Mouse (Mus musculus) layer of hippocampus, postnatal 36 days (tissue): ENCODE results near the gene Plscr2. TPM values are rescaled to one million over a fixed set of nuclear protein-coding genes. Genes with fewer than 3 reads are reported as not detected.
"Not testable (repeated sequence)": the region's sequence is repeated elsewhere in the genome, so short reads cannot be mapped to it uniquely, and the experiment has no call there.

Source experiments
- DNase-seq, 2 experiments: peaks; one replicate each; pipeline ENCODE4 v3.0.0; 2022
- total RNA-seq, 2 experiments: library from RNA; stranded (reverse); gene quantifications; 2 replicates each; pipeline ENCODE4 v1.2.3; 2021

The Plscr2 gene
- total RNA-seq, 2 experiments from 2014 or later, result 2.2 to 3.3 TPM

DNA sequence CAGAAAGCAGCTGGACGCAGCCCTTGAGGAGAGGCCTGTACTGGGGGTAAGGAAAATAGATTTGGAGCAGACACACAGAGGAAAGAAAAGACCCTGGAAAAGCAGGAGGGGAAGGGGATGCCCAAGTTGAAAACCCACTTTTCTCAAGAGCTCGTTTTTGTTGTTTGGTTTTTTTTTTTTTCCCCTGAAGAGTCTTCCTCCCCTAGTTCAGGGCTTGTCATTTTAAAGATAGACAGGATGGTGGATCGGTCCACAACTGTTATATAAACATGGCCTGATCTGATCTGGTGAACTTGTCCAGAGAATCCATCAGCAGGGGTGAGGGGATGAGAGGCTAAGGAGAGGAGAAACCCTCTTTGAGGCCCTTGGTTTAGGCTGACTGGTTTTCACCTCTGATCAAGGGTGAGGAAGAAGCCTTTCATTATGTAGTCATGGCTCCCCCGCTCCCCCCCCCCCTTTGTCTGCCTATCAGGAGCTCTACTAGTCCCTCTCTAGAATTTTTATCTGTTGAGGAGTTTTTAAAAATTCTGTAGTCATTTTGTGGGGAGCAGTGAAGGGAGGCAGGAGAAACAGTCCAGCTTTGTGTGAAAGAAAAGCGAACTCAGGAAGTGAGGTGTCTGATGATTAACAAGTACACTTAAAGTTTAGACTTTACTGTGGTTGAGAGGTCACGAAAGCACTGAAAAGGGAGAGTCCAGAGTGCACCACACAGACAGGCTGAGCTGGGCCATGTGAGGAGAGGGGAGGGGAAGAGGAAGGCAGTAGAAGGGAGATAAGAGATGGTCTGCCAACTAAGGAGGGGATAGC lies 1.2 kb upstream of the Plscr2 start:
- DNase-seq, result no peak

DNA sequence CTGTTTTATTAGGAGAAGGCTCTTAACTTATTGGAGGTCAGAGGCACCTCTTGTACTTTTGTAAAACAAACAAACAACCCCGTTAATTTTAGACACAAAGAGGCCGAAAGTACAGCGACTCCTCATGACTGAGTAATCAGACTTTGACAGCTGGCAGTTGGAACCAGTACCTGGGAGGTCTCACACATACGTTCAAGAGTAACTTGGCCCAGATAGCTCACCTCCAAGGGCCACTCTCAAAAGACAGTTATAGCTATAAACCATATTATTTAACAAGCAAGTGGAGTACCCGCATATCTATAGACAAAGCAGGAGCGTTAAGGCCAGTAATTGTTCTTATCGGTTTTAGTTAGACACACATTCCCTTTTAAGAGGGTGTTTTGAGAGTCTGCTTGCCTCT lies 958 bp downstream of the Plscr2 start:
- DNase-seq, result no peak

DNA sequence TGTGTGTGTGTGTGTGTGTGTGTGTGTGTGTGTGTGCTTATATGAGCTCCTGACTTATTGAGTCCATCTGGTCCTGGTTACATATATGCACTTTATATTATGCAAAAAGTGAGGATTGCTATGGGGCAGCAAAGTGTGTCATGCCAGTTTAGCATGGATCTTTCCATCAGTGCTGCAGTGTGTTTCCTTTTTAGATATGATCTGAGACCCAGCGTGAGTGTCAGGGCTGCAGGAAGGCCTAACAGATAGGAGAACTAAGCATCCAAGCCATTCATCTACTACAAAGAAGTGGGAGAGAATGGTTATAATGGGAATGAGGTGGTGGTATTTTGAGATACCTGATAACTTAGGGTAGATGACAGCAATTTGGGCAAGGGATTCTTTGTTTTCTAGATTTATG lies 4.6 kb downstream of the Plscr2 start:
- DNase-seq, result no peak

DNA sequence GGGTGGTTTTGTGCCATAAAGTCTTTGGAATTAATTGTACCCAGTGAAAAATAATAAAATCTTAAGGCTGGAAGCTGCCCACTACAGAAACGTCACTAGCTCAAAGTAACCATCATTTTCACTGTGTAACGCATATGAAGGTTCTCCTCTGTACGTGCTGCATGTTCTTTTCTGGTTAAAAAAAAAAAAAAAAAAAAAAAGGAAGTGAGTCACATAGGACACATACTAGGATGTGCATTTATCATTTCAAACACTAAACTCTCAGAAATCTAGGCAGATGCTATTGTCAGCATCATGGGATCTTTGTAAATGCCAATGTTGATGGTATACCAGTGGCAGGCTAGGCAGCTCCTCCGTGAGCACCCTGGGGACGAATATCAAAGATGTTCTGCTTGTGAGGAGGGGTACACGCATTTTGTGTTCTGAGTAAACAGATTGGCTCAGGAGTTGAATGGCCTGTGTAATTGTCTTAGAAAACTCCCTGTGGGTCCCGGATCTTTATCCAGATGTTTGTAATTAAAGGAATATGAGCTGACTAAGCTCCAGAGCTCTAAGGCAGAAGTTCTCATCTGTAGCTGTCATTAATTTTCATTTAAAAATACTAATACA lies 7.3 kb downstream of the Plscr2 start:
- no peak for DNase-seq

DNA sequence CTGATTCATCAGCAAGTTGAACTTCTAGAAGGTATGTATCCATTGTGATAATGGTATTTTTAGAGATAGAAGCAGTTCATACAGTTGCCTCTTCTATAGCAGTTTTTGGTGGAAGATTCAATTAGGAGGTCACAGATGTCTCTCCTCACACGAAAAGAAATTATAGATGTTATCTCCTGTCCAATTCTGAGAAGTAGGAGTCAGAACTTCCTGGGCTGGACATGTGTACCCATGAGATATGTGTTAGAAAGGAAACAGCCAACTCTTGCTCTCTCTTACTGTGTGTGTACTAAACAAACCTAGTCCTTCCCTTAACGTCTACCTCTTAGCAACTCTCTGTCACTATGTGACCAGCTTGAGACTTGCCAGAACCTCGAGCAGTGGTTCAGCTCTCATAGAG lies 14.3 kb downstream of the Plscr2 start:
- DNase-seq, result no peak

DNA sequence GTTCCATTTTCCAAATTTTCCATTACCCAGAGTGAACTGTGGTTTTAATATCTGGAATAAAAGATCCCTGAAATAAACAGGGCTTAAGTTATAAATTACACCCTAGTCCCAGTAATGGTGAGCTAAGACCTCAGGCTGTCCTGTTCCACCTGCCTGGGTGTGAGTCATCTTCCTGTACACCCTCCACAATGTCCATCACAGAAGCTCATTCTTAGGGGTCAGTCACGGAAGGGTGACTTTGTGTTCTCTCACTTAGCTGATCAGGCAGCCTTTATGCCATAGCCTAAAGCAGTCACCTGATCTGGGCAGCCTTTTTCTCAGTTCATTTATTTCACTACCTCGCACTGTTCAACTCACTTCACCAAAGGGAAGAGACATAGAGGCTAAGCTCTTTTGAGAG lies 16.8 kb downstream of the Plscr2 start:
- no peak for DNase-seq

DNA sequence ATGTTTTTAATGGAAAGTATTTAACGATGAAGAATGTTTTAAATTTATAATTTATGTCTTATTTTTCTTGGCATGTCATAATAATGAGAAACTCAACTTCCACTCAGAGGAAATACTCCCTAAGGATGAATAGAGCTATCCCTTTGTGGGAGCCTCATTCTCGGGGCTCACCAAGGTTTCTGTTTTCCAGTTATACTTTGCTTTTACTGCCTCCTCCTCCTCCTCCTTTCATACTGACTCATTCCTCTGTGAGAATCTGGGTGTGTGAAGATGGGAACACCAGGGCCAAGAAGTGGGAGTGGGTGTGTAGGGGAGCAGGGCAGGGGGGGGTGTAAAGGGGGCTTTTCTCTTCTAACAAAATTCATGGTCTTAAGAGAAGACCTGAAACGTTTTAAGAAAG lies 17.5 kb downstream of the Plscr2 start:
- DNase-seq, result no peak

DNA sequence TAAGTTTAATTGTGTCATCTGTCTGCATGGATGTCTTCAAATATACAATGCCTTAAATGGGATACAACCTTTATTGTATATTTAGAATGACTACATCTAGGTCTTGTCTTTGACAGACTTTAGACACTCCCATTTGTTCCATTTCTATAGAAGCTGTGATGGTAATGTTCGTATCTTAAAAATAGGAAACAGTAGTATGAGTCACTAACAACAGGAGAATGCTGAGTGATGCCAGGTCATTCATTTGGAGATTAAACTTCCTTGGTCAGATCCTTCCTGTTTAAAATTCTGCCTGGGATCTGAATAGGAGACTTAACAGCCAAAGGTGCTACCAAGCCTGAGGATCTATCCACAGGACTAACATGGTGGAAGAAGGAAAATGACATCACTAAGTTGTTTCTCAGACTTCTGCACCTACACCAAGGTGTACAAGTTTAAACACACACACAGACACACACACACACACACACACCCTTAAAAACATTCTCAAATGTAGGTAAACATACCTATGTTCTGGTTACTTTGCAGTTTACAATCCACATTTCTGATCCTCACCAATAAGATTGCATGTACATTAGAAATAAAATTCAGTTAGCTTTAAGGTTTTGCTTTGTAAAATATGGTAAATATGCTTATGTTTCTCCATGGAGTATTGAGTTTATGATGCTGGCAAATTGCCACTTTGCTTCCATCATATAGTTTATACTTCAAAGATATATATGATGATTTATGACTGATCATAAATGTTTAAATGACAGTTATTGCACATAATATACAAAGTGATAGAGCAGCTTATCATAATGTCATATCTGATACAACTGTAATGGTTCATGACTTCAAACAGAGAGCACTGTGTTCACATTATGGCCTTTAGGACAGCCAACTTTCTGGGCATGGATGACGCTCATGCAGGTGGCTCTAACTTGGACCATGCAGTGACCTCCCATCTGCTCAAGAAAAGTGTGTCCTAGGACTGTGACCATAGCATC lies 18.5 kb downstream of the Plscr2 start:
- DNase-seq, result no peak

DNA sequence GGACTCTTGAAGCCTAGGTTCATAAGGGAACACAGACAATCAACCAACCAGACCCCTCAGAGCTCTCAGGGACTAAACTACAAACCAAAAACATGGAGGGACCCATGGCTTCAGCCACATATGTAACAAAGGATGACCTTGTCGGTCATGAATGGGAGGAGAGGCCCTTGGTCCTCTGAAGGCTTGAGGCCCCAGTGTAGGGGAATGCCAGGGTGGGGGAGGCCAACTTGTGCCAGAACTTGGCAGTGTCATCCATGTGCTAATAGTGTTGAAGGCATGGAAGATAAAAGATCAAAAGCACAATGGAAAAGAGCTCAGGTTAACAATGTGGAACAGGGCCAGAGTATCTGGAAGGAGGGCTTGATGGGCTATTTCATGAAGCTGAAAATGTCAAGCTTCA lies 22.9 kb downstream of the Plscr2 start:
- DNase-seq, result no peak

DNA sequence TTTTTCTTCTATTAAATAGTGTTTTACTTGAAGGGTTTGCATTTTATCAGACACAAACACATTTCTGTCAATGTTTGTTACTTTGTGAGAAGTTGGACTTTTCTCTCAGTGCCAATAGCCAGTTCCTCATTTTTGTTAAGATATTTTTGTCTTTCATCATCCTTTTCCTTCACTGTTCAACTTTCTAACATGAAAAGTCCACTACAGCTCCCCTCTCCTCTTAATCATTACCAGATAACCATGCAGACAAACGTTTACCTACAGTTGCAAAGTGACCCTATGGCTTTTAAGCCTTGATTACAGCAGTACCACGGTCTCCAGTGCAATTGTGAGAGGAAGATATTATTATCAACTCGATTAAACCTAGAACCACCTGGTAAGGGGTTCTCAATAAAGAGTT lies 25.8 kb downstream of the Plscr2 start:
- DNase-seq, result no peak

DNA sequence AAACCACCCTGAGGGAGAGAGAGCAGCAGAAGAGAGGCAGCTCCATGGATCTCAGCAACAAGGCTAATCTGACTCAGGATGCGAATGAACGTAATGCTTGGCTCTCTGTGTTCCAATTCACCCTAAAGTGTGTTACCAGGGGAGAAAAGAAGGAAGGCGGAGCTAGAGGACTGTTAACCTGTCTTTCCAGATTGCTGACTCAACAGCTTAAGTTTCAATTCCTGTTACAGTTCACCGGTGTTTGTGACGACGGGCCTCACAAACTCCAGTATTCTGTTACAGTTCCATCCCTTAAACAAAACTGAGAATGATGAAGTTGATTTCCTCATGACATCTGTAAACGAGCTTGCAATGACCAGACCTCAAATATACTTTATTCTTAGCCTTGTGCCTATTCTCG lies 29.7 kb downstream of the Plscr2 start:
- no peak for DNase-seq

DNA sequence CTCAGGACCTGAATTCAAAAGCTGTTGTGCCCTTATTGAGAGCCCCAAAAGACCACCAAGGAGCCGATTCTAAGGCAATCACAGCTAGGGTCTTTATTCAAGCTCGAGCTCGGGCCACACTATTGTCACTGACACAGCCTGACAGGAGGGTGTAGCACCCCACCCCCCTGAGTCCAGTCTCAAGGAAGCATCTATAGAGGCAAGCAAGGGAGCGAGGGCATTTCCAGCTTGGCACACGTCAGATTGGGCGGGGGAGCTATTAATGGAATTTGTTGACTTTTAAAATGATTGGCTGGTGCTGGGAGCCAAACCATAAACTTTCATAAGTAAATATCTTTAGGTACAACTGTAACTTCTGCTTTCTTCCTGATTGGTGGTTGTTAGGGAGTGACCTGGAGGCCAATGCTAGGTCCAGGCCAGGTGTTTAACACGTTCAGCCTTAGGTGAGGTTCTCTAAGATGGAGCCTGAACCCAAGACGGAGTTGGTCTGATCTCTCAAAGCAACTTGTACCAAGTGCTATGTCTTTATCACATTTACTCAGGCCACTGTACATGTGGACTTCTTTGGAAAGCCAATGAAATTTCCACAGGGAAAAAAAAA lies 30.3 kb downstream of the Plscr2 start:
- no peak for DNase-seq

DNA sequence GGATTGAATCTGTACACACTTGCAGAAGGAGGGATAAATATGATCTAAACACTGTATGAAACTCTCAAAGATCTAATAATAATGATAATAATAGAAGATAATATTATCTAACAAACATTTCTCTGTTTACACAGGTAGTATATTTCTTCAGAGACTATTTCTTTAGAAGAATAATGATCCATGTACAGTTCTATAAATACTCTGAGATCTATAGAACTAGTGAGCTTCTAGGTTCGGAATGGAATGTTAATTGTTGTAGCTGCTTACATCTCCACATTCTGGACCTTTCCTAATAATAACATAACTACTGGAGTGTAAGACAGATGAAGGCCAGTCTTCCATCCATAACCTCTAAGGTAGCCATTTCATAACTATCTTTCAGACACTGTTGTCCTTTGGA lies 33.7 kb downstream of the Plscr2 start, which contains the start of gene 1700057G04Rik:
Gene 1700057G04Rik (plus strand): TSS at position 301 of the 400 bp plus-strand sequence.
- no peak for DNase-seq

DNA sequence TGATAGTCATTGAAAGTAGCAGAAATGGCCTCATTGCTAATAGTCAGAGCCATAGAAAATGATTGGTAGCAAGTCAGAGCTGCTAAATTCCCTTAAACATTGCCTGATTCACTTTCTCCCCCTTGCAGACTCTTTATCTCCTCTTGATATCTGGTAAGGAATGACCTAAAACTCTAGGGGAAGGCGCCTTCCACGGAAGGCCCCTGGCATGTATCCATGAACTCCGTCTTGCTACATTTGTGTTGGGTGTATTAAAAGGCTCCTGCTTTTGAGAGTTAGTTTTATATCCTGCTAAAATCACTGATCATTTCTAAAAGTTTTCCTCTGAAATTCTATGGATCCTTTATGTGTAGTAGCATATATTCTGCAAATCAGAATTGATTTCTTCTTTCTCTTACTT lies 41.4 kb downstream of the Plscr2 start:
- DNase-seq, result no peak

DNA sequence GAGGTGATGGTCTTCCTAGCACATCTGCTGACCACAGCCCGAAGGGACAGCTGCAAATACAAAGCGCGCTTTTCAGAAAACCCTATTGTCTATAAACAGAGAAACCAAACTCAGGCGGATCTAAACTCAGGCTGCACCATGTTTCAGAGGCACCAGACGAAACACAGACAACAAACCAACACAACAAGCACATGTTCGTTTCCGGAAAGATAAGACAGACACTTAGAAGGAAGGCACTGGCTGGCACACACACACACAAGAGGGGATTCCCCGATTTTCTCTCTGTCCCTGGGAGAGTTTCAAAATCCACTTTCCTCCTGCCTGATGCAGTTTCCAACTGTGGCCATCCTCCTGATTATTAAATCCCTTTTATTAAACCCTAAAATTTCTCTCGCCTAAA lies 50.5 kb downstream of the Plscr2 start:
- DNase-seq, result not testable (repeated sequence)

DNA sequence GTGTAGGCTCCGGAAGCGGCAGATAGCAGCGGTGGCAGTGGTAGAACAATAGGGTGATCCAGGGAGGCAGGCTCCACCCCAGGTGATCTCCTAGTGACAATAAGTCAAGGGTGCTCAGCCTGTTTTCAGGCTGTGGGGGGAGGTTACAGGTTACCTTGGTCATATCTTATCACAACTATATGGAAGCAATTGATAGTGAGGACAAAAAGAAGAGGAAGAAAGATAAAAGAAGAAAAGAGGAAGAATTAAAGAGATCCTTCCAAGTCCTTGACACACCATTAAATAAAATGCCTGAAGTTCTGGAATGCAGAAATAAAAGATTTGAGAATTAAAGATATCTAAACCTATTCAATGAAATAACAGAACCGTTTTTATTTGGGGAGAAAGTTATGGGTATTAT lies 51.4 kb downstream of the Plscr2 start:
- no peak for DNase-seq

DNA sequence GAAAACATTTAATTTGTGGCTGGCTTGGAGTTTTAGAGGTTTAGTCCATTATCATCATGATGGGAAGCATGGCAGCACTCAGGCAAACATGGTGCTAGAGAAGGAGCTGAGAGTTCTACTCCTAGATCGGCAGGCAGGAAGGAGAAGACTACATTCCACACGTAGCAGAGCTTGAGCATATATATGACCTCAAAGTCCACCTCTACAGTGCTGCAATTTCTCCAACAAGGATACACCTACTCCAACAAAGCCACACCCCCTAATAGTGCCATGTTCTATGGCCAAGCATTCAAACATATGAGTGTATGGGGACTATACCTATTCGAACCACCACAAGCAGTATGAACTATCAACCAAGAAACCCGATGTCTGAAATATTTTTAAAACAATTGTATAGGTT lies 56.0 kb downstream of the Plscr2 start:
- DNase-seq, result no peak

DNA sequence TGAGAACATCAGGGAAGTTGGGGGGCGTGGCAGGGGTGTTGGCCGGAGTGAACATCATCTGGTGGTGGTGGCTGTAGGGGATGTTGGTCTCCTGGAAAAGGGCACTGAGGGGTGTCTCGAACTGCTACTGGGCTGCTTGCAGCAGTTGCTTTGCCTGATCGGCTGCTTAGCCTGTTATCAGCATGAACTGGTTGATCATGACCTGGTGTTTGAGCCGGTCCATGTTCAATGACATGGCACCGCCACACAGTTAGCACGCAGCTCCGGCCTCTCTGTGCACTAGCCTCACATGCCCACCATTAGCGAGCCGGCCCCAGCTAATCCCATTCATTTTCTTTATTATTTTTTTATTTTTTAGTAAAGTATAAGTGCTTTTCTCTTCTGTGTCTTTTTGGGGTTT lies 59.4 kb downstream of the Plscr2 start:
- DNase-seq, result no peak

DNA sequence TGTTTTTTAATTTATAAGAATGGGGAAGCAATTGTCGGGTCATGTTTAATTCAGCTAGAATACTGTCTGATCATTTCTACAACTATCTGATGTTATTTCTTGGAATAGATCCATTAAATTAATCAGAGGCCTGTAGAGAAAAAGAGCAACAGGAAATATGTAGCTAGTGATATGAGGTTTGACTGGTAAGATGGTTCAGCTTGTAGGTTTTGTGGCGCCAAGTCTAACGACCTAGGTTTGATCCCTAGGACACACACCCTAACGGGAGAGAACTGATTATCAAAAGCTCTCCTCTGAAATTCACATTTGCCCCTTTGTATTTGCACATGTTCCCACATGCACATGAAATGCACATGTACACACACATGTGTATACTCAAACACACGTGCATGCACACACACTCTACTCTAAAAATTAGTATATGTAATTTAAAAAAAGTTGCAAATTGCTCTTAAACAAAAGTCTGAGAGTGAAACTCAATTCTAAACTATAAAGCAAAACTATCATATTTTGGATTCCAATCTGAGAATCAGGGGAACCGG lies 59.9 kb downstream of the Plscr2 start:
- no peak for DNase-seq

DNA sequence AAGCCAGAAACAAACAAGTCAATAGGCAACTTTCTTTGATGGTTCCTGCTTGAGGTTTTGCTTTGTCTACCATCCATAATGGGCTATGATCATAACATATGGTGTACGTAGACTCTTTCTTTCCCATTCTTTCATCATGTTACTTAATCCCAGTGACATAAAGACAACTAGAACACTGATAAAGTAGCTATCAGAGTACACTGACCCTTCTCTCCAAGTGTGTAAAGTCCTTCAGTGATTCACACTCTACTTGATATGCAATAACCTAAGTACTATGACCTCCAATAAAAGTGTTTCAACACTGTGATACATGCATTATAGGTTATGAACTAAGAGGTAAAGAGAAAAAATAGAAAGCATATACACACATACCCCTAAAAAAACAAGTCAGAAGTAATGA lies 61.7 kb downstream of the Plscr2 start:
- DNase-seq, result no peak

DNA sequence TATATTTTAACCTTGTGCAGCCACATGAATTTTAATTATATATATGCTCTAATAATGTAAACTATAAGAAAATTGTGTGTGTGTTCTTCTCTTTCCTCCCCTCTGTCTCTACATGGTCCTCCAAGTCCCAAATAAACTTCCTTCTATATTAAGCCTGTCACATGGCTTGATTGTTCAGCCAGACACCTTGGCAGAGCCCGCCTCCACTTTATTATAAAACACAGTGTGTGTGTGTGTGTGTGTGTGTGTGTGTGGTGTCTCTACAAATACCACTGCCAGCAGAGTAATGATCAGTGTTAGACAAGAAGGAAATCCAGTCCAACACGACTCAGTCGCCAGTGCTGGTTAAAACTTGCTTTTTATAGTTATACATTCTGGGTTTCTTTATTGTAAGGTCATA lies 62.3 kb downstream of the Plscr2 start:
- no peak for DNase-seq

DNA sequence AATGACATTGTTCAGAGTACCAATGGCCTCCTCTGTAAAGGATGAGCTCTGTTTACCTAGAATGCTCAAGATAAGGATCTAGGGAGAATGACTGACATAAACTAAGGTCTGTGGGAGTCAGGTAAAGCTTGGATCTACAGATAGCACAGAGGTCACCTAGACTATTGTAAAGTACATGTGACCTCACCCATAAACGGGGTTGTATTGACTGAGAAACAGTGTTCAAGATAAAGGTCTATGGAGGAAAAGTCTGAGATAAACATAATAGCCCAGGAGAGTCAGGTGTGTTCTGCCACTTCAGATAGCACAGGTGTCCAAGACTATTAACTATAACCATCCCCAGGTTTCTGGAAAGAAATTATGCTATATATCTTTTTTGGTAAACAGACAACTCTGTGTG lies 63.6 kb downstream of the Plscr2 start:
- DNase-seq, result no peak
